Mouse (Mus musculus) urinary bladder, postnatal 10 days (tissue): ENCODE results near the gene Acap2.

Experiments used
- DNase-seq: peaks from one replicate; pipeline ENCODE4 v3.0.0; 2022; ENCODE audit warnings: low spot score

Gene Acap2

GRCm38 (mm10) chr16:31081125-31081664 lies 119.8 kb downstream of the Acap2 start, which contains the start of gene Xxylt1:
TSS of gene Xxylt1 (minus strand) at chr16:31081432.
- DNase-seq = peak; percentile 79

- peak; percentile 32 for DNase-seq
Measured at GRCm38 (mm10) chr16:31080573-31081051, 120.4 kb downstream of the Acap2 start.

DNA sequence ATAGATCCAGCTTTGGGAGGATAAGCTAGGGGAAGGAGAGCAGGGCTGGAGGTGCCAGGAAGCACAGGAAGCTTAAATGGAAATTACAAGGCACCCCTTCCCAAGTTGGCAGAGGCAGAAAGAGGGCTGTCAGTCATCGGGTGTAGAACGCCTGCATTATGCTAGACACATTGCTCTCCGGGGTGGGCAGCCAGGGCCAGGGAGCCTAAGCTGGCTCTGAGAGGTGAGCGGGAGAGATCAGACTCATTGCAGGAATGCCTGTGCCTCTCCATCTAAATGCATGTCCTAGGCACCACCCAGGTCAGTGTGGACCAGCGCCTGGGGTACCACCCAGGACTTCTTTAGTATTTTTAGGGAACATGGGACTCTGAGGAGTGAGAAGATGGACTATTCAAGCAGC lies 123.6 kb downstream of the Acap2 start:
- DNase-seq = no peak

- no peak for DNase-seq
Measured at GRCm38 (mm10) chr16:31076436-31076835, 124.6 kb downstream of the Acap2 start.

DNA sequence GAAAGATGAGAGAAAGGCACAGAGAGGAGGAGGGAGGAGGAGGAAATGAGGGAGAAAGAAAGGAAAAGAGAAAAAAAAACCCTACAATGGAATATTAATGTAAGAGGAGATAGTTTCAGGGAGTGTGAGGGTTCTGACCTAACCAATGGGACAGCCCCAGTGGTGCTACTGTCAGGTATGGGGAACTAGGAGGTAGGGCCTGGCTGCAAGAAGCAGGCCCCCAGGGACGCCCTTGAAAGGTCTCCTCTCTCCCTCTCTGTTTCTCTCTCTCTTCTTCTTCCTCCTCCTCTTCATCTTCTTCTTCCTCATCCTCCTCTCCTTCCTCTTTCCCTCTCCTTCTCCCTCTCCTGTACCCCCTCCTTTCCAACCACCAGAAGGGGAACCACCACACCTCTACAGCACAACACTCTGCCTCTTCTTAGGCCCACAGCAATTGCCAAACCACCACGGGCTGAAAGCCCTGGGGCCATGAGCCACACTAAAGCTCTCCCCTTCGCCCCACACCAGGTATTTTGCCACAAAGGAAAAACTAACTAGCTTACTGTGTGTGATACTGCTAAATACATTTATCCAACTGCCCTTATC lies 126.6 kb downstream of the Acap2 start:
- DNase-seq = no peak

DNA sequence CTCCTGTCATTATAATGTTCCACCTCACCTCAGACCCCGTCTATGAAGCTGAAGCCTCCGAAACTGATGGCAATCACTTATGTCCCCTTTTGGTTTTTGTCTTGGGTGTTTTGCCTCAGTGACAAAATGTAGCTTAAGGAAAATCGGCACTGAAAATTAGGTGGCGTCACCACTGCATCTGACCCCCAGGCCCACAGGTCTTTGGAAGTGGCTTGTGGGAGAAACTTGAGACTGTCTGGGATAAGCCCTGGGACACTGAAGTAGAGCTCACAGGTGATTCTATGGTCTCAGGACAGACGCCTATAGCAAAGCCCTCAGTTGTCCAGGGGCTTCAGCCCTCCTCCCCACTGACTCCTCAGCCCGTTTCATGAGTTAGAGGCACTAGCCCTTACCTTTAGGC lies 129.3 kb downstream of the Acap2 start:
- DNase-seq = no peak

DNA sequence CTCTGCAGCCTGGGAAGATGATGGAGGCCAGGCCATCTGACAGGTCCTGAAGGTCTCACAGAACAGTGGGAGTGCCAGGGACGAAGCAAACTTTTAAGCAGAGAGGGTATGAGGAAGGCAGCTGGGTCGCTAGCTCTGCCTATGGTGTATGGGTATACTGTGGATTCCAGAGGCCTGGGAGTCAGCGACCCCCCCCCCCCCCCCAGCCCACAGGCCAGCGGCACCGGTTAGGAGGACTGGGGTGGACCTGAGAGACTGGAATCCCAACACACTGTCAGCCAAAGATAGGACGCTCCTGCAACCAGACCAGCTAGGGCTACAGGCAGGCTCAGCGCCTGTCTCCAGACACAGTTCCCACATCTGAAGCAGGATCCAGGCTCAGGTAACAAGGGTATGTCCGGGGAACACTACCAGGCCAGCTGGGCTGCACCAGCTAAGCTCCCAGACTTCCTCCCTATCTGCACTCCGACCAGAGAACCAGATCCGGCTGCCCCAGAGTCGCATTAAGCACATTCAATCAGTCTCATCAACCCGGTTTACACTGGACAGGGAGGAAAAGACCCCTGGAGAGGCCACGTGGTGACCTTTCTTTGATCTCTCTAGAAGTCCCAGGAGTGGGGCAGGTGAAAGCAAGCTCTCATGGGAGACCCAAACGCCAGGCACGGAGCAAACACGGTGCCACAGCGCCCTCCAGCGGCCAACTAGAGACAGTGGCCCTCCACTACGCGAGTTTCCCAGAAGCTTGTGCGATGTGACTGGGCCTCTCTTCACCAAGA lies 130.5 kb downstream of the Acap2 start:
- peak; percentile 52 for DNase-seq

GRCm38 (mm10) chr16:31069211-31070166 lies 131.6 kb downstream of the Acap2 start:
- DNase-seq = no peak

DNA sequence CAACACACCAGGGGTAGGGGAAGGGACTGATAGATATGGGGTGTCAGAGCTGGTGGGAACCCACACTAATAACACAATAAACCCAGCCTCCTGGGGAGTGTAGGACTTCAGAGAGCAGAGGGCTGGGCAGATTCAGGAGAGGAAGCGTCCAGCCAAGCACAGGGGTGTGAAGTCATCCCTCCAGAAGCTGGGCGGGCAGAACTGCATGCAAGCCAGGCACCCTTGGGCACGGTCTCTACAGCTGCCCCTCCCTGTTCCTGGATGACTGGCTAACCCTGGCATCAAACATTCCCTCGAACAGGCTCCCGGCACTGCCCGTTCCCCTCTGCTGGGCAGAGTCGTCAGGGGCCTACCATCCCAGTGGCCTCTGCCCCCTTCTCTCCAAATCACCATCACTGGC lies 132.8 kb downstream of the Acap2 start:
- no peak for DNase-seq

DNA sequence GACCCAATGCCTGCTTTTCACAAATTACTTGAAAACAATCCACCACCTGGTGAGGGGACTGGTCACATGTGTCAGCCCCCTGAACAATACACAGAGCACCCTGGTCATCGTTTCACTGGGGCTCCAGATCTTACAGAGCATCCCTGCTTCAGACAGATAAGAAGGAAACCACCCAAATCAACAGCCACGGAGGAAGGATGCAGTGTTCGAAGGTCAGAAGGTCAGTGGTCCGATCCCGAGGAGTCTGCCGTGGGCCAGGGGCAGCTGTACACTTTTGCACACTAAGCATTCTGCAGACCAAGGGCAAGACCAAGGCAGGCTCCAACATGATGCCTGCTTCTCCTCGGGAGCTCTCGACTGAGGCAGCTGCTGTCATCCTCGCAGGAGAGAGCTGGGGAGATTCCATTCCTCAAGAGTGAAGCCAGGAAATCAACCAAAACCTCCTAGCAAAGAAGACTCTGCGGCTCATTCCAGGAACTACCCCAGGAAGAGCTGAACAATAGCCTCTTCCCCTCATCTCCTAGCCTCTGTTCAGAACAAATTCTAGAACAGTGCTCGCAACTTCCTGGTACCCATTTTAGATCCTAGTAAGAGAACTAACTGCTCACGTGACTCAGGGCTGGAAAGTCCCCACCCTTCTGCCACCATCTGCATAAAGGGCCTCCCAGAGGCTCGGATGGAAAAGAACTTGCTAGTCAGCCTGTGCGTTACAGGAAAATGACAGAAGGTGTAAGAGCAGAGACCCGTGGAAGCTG lies 134.5 kb downstream of the Acap2 start:
- no peak for DNase-seq

GRCm38 (mm10) chr16:31064782-31065181 lies 136.3 kb downstream of the Acap2 start:
- no peak for DNase-seq

DNA sequence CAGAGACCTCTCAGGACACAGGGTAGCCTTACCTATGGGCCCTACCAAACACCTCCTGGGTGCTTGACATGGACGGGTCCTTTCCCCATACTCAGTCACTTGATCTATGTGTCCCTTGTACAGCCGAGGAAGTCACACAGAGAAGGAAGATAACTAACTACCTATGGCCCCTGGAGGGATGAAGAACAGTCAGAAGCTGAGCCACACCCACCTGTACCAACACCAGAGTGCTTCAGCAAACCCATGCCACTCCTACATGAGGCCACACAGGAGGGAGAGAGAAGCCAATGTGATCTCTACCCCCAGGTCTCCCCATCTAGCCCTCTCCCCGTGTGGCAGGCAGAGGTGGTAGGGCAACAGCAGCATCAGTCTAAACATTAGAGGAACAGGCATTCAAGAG lies 138.1 kb downstream of the Acap2 start:
- no peak for DNase-seq

DNA sequence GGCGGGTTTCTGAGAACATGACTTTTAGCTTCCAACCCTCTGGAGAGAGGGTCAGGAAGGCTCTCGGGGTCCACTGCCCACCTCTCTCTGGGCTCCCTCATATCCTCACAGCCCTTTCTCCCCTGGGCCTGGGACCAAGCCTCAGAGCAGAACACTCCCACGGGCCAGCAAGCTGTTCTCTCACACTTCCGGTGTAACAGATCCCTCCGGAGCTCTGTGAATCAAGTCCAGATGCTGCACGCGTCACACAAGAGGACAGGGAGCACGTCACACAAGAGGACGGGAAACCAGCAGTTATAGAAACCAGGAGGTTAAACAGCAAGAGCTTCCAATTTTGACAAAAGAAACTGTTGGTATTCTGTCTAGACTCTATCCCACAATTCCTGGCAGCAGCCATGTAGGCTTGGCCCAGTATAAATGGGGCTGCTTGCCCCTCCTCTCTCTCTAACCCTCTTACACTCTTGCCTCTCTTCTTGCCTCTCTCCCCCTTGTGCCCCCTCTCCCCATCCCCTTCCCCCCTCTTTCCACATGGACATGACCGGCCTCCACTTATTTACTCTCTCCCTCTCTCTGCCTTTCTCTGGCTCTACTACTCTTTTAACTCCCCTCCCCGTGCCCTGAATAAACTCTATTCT lies 139.7 kb downstream of the Acap2 start:
- no peak for DNase-seq

DNA sequence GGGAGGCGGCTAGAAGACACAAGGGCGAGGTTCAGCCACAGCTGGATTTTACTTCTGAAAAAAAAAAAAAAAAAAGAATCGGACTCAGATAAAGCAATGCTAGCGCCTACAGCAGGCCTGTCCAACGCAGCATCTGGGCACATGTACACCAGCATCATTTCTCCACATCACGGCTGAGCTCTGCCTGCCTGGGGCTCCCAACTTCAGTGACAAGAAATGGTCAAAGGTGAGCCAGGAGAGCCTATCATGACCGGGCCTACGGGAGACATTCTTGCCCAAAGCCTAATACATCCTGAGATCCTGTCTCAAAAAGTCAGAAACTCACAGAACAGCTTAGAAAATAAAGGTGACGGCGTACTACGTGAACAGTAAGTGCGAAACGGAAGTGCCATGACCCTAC lies 140.3 kb downstream of the Acap2 start:
- no peak for DNase-seq

DNA sequence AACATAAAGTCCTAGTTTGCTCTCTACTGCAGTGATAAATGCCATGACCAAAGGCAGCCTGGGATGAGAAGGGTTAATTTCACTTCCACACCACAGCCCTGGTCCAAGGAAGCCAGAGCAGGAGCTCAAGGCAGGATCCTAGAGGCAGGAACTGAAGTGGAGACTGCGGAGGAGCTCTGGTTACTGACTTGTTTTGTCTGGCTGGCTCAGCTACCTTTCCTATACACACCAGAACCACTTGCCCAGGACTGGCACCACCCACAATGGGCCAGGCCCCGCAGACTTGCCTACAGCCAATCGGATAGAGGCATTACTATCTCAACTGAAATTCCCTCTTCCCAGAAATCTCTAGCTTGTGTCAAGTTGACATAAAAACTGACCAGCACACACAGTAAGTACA lies 140.8 kb downstream of the Acap2 start:
- DNase-seq = no peak

- DNase-seq = no peak
Measured at GRCm38 (mm10) chr16:31059730-31060129, 141.3 kb downstream of the Acap2 start.

- no peak for DNase-seq
Measured at GRCm38 (mm10) chr16:31052812-31053211, 148.2 kb downstream of the Acap2 start.

GRCm38 (mm10) chr16:31052177-31052726 lies 148.8 kb downstream of the Acap2 start:
- DNase-seq = no peak

DNA sequence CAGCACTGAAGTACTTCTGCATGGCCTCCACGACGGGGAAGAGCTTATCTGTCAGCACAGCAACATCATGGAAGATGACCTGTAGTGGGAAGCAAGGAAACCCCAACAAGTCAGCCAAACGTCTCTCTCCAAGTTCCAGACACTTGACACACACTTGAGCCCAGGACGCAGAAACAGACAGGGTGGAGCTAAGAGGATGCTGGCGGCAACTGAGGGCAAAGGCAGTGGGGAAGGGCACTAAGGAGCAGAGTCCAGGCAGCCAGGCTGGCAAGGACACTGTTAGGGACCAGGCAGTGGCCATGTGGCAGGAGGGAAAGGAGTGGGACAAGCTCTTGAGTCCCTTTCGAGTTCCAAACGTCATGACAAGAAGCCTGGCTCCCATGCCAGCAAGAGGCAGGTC lies 150.3 kb downstream of the Acap2 start:
- no peak for DNase-seq

GRCm38 (mm10) chr16:31048194-31048593 lies 152.9 kb downstream of the Acap2 start:
- DNase-seq = no peak
